ENCODE assay signal across 34 mouse cellular contexts in the genomic region with DNA sequence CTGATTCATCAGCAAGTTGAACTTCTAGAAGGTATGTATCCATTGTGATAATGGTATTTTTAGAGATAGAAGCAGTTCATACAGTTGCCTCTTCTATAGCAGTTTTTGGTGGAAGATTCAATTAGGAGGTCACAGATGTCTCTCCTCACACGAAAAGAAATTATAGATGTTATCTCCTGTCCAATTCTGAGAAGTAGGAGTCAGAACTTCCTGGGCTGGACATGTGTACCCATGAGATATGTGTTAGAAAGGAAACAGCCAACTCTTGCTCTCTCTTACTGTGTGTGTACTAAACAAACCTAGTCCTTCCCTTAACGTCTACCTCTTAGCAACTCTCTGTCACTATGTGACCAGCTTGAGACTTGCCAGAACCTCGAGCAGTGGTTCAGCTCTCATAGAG. TPM values are rescaled to one million over a fixed set of nuclear protein-coding genes. Genes with fewer than 3 reads are reported as not detected.
DNase-seq lines count a peak whose midpoint lies in the region; ATAC-seq and TF ChIP-seq lines count a peak whose summit lies in the region.
"Had no signal": no experiment of that assay in that cellular context is flagged by ENCODE, and none has a peak within 500 bp of the region (broad histone marks: within the 10 kb centered on the region; RNA-seq: fewer than 3 reads in every experiment).

No protein-coding gene starts in this region.

- WGBS in liver, postnatal 0 days (ENCODE audit: insufficient replicate concordance), result 33% methylated on average over 3 of the region's 3 CpGs
- 86% methylated on average over 3 of the region's 3 CpGs for WGBS in forebrain, postnatal 0 days
- 10% methylated on average over 3 of the region's 3 CpGs for WGBS in thymus, adult 2 months

- H3K9me3 ChIP-seq in liver, postnatal 0 days (ENCODE audit: low read length), result no peaks in the 10 kb centered on the region
- H3K9me3 ChIP-seq in forebrain, postnatal 0 days (ENCODE audit: low read length), result no peaks in the 10 kb centered on the region
- H3K9me3 ChIP-seq: embryonic facial prominence, embryonic 12.5 days; forebrain, embryonic 12.5 days; heart, embryonic 13.5 days; hindbrain, embryonic 13.5 days; lung, embryonic 15.5 days; neural tube, embryonic 12.5 days had no signal

- H3K4me2 ChIP-seq in liver, postnatal 0 days (ENCODE audit: low read depth, low read length), result no peak overlapping the region
- H3K4me2 ChIP-seq in forebrain, postnatal 0 days (ENCODE audit: low read depth), result no peak overlapping the region
- H3K4me2 ChIP-seq: embryonic facial prominence, embryonic 12.5 days; forebrain, embryonic 12.5 days; heart, embryonic 13.5 days; hindbrain, embryonic 13.5 days; lung, embryonic 15.5 days; neural tube, embryonic 12.5 days had no signal

- no peak overlapping the region for H3K4me3 ChIP-seq in liver, postnatal 0 days (ENCODE audit: low read depth, low read length)
- H3K4me3 ChIP-seq in forebrain, postnatal 0 days (ENCODE audit: low read depth, low read length), result no peak overlapping the region
- H3K4me3 ChIP-seq in thymus, adult 2 months (ENCODE audit: control insufficient read depth, insufficient read depth, low read length), result no peak overlapping the region
- H3K4me3 ChIP-seq: embryonic facial prominence, embryonic 12.5 days; forebrain, embryonic 12.5 days; heart, embryonic 13.5 days; hindbrain, embryonic 13.5 days; lung, embryonic 15.5 days; neural tube, embryonic 12.5 days had no signal

- TF ChIP-seq EP300 in liver, postnatal 0 days (IDR thresholded peaks at IDR 0.05; ENCODE audit: low read depth), result peak; percentile 79

- intact Hi-C loops in gastrocnemius, postnatal 36 days (cut with DNase I), result no loop called here

- no peak for TF ChIP-seq POLR2A in thymus, adult 2 months (IDR thresholded peaks at IDR 0.05; ENCODE audit: control insufficient read depth, extremely low read depth, insufficient read depth, low read length, poor library complexity)

- ATAC-seq in hematopoietic stem cell, adult 5-6 weeks (replicated peaks in 1 of 2; ENCODE audit: insufficient read depth in 1 of 2, low FRiP score in 2 of 2, low TSS enrichment in 1 of 2, low read depth in 1 of 2, poor library complexity in 2 of 2, severe bottlenecking in 2 of 2), result peak; percentile 86 to 88
- ATAC-seq in liver, postnatal 0 days, result peak; percentile 76
- no peak for ATAC-seq in forebrain, postnatal 0 days

- H3K27ac ChIP-seq in liver, postnatal 0 days (ENCODE audit: low read depth), result no peak overlapping the region
- no peak overlapping the region for H3K27ac ChIP-seq in forebrain, postnatal 0 days (ENCODE audit: low read depth, low read length)
- H3K27ac ChIP-seq in thymus, adult 2 months (ENCODE audit: control insufficient read depth, insufficient read depth, low read length), result no peak overlapping the region
- H3K27ac ChIP-seq: embryonic facial prominence, embryonic 12.5 days; forebrain, embryonic 12.5 days; heart, embryonic 13.5 days; hindbrain, embryonic 13.5 days; lung, embryonic 15.5 days; macrophage; neural tube, embryonic 12.5 days had no signal

- H3K9ac ChIP-seq in liver, postnatal 0 days (replicated peaks), result no peak overlapping the region
- H3K9ac ChIP-seq in forebrain, postnatal 0 days, result no peak overlapping the region
- H3K9ac ChIP-seq: embryonic facial prominence, embryonic 12.5 days; forebrain, embryonic 12.5 days; heart, embryonic 13.5 days; hindbrain, embryonic 13.5 days; lung, embryonic 15.5 days; neural tube, embryonic 12.5 days had no signal

- no peak for TF ChIP-seq CTCF in liver, postnatal 0 days (IDR thresholded peaks at IDR 0.05; ENCODE audit: low read depth)
- TF ChIP-seq CTCF in forebrain, postnatal 0 days (IDR thresholded peaks at IDR 0.05; ENCODE audit: low read depth), result no peak
- TF ChIP-seq CTCF in thymus, adult 2 months (IDR thresholded peaks at IDR 0.05; ENCODE audit: borderline replicate concordance, control insufficient read depth, extremely low read depth, insufficient read depth, low read length, poor library complexity), result no peak

- no peaks in the 10 kb centered on the region for H3K36me3 ChIP-seq in liver, postnatal 0 days (replicated peaks; ENCODE audit: insufficient read depth, low read length)
- no peaks in the 10 kb centered on the region for H3K36me3 ChIP-seq in forebrain, postnatal 0 days (ENCODE audit: insufficient read depth)
- H3K36me3 ChIP-seq in thymus, adult 2 months (ENCODE audit: control insufficient read depth, insufficient read depth, low read length), result no peaks in the 10 kb centered on the region
- H3K36me3 ChIP-seq: embryonic facial prominence, embryonic 12.5 days; forebrain, embryonic 12.5 days; hindbrain, embryonic 13.5 days; lung, embryonic 15.5 days; neural tube, embryonic 12.5 days had no signal

- peak; percentile 97 for DNase-seq in 416B (ENCODE audit: low read depth)
- DNase-seq in MEL-GATA-1-ER (ENCODE audit: extremely low read depth, low read depth), result peak; percentile 78
- DNase-seq in liver, postnatal 0 days, result no peak
- DNase-seq in forebrain, postnatal 0 days, result no peak
- DNase-seq in cerebellum, adult 8-10 months, result no peak
- no peak for DNase-seq in thymus, adult 2 months
- DNase-seq in gastrocnemius, postnatal 36 days, result no peak
- DNase-seq: adrenal gland, postnatal 25 days; cerebellum, adult 11 months; cerebellum, postnatal 14 days; kidney, adult 11 months; kidney, postnatal 4 days; layer of hippocampus, adult 9-11 months; midbrain, embryonic 14.5 days; retina, postnatal 1 day; right cerebral cortex, postnatal 25 days; thymus, postnatal 36 days had no signal

- H3K27me3 ChIP-seq in liver, postnatal 0 days (ENCODE audit: insufficient read depth, low read length), result no peaks in the 10 kb centered on the region
- H3K27me3 ChIP-seq in forebrain, postnatal 0 days (ENCODE audit: insufficient read depth, low read length), result no peaks in the 10 kb centered on the region
- no peaks in the 10 kb centered on the region for H3K27me3 ChIP-seq in thymus, adult 2 months (ENCODE audit: control insufficient read depth, insufficient read depth, low read length)
- H3K27me3 ChIP-seq: CH12.LX; embryonic facial prominence, embryonic 12.5 days; forebrain, embryonic 12.5 days; heart, embryonic 13.5 days; hindbrain, embryonic 13.5 days; lung, embryonic 15.5 days; neural tube, embryonic 12.5 days had no signal

- no peaks in the 10 kb centered on the region for H3K4me1 ChIP-seq in liver, postnatal 0 days (ENCODE audit: insufficient read depth)
- H3K4me1 ChIP-seq in forebrain, postnatal 0 days (ENCODE audit: insufficient read depth), result no peaks in the 10 kb centered on the region
- no peaks in the 10 kb centered on the region for H3K4me1 ChIP-seq in thymus, adult 2 months (replicated peaks; ENCODE audit: control insufficient read depth, insufficient read depth, low read length)
- H3K4me1 ChIP-seq: embryonic facial prominence, embryonic 12.5 days; forebrain, embryonic 12.5 days; heart, embryonic 13.5 days; hindbrain, embryonic 13.5 days; lung, embryonic 15.5 days; neural tube, embryonic 12.5 days had no signal

RNA-seq across cellular contexts. Expression of gene Plscr2, which starts 14.3 kb away (rescaled TPM):
- 2.3 and 7.8 TPM in 2 replicates for total RNA-seq in hematopoietic stem cell, adult 5-6 weeks (2017)
- 2.2 and 2.3 TPM in 2 replicates for polyA plus RNA-seq in liver, postnatal 0 days (2015; fragmentation: Nextera tagmentation; extraction: Ambion mirVana)
- 1.7 and 2.7 TPM in 2 replicates for total RNA-seq in forebrain, postnatal 0 days (2014; rRNA removed)
- polyA plus RNA-seq in forebrain, postnatal 0 days (2015; fragmentation: Nextera tagmentation; extraction: Ambion mirVana), result 2.0 and 2.1 TPM in 2 replicates
- polyA plus RNA-seq in thymus, adult 2 months (2012; rRNA removed), result 1.9 and 3.3 TPM in 2 replicates
- total RNA-seq in gastrocnemius, postnatal 36 days (2021), result 1 to 10 TPM; 1.3 to 1.4 TPM
- polyA plus RNA-seq: macrophage had no signal

RNA-seq across cellular contexts. Expression of gene 1700057G04Rik, which starts 19.5 kb away (rescaled TPM):
- not detected in 2 replicates for total RNA-seq in hematopoietic stem cell, adult 5-6 weeks (2017)
- polyA plus RNA-seq in liver, postnatal 0 days (2015; fragmentation: Nextera tagmentation; extraction: Ambion mirVana), result not detected in 2 replicates
- not detected in 2 replicates for total RNA-seq in forebrain, postnatal 0 days (2014; rRNA removed)
- not detected in 2 replicates for polyA plus RNA-seq in forebrain, postnatal 0 days (2015; fragmentation: Nextera tagmentation; extraction: Ambion mirVana)
- not detected in 2 replicates for polyA plus RNA-seq in thymus, adult 2 months (2012; rRNA removed)
- total RNA-seq in gastrocnemius, postnatal 36 days (2021), result not detected
- total RNA-seq: adrenal gland, postnatal 25 days; CH12.LX; gastrocnemius, adult 8-10 months; heart, postnatal 25 days; left cerebral cortex, adult 18-20 months; left cerebral cortex, postnatal 36 days had no signal
- polyA plus RNA-seq: brain, embryonic 14.5 days; embryonic facial prominence, embryonic 12.5 days; forebrain, embryonic 12.5 days; heart, embryonic 13.5 days; hindbrain, embryonic 13.5 days; kidney, embryonic 16.5 days; limb, embryonic 14.5 days; lung, embryonic 15.5 days; macrophage; midbrain, embryonic 14.5 days; neural tube, embryonic 12.5 days; stomach, embryonic 14.5 days had no signal

RNA-seq across cellular contexts. Expression of gene Plscr1, which starts 40.1 kb away (rescaled TPM):
- 34.8 and 47.6 TPM in 2 replicates for total RNA-seq in hematopoietic stem cell, adult 5-6 weeks (2017)
- polyA plus RNA-seq in liver, postnatal 0 days (2015; fragmentation: Nextera tagmentation; extraction: Ambion mirVana), result 38.8 and 47.1 TPM in 2 replicates
- 5.1 and 6.9 TPM in 2 replicates for total RNA-seq in forebrain, postnatal 0 days (2014; rRNA removed)
- polyA plus RNA-seq in forebrain, postnatal 0 days (2015; fragmentation: Nextera tagmentation; extraction: Ambion mirVana), result 5.0 and 6.1 TPM in 2 replicates
- polyA plus RNA-seq in thymus, adult 2 months (2012; rRNA removed), result 5.5 and 6.9 TPM in 2 replicates
- total RNA-seq in gastrocnemius, postnatal 36 days (2021), result under 1 TPM; 0.67 to 0.69 TPM

Comparison
In these comparisons a context has a peak if more than half of its experiments do, and no peak if none do; other contexts are left out.
1. DNase-seq: peak in 416B (single experiment) and MEL-GATA-1-ER (single experiment); none in liver, postnatal 0 days (single experiment), forebrain, postnatal 0 days (single experiment), cerebellum, adult 8-10 months (single experiment), thymus, adult 2 months (single experiment) and gastrocnemius, postnatal 36 days (0 of 2).